Mouse (Mus musculus) layer of hippocampus, postnatal 14 days (tissue): ENCODE measurements around the gene Micall1. TPM values are rescaled to one million over a fixed set of nuclear protein-coding genes. Genes with fewer than 3 reads are reported as not detected.

Source experiments
- DNase-seq, 2 experiments: peaks; one replicate each; pipeline ENCODE4 v3.0.0; 2021 to 2022; ENCODE audit warnings: low spot score in 2 of 2, mixed read lengths in 1 of 2
- total RNA-seq, 2 experiments: library from RNA; stranded (reverse); gene quantifications; 2 replicates each; pipeline ENCODE4 v1.2.3; 2021

The Micall1 gene
- total RNA-seq, 2 experiments from 2014 or later: 36.5 to 39.3 TPM

GRCm38 (mm10) chr15:79128208-79128607 lies 19.5 kb downstream of the Micall1 start:
- DNase-seq: no peak

DNA sequence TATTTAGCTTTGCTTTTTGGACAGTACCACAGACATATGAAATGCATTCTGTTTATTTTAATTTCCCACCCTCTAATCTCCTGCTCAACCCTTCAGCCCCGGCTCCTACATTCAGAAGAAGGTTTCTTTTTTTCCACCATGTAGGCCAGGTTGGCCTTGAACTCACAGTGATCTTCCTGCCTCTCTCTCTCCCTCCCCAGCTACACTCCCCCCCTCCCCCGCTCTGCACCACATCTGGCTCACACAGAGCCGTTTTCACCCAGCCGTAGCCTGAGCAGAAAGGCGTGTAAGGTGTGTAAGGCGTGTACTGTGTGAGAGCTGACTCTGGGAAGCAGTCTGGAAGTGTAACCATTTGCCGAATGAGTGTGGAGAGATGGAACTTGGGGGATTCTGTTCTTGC lies 20.6 kb downstream of the Micall1 start:
- no peak for DNase-seq

- DNase-seq: no peak
Observed at GRCm38 (mm10) chr15:79130782-79131181, 22.1 kb downstream of the Micall1 start.

GRCm38 (mm10) chr15:79131442-79131841 lies 22.7 kb downstream of the Micall1 start:
- DNase-seq: peak in 1 of 2 experiments; percentile 52

DNA sequence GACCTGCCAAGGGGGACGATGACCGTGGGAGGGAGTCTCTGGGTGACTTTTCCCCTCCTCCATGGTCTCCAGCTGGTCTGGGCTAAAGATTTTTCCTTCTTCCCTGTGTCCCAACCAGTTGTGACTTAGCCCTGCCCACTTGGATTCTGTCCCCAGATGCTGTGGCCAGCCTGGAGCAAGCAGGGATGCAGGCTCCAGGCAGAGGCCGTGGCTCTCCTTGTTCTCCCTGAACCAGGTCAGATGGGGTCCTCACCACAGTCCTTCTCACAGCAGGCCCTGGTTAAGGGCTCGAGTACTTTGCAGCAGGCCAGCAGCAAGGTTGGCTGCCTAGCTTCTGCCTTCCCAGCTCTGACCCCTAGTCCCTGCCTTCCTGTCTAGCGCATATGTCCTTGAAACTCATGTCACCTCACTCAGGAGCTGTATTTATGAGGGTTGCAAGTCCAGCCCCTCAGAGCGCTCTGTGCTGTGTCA lies 24.5 kb downstream of the Micall1 start:
- DNase-seq: no peak

DNA sequence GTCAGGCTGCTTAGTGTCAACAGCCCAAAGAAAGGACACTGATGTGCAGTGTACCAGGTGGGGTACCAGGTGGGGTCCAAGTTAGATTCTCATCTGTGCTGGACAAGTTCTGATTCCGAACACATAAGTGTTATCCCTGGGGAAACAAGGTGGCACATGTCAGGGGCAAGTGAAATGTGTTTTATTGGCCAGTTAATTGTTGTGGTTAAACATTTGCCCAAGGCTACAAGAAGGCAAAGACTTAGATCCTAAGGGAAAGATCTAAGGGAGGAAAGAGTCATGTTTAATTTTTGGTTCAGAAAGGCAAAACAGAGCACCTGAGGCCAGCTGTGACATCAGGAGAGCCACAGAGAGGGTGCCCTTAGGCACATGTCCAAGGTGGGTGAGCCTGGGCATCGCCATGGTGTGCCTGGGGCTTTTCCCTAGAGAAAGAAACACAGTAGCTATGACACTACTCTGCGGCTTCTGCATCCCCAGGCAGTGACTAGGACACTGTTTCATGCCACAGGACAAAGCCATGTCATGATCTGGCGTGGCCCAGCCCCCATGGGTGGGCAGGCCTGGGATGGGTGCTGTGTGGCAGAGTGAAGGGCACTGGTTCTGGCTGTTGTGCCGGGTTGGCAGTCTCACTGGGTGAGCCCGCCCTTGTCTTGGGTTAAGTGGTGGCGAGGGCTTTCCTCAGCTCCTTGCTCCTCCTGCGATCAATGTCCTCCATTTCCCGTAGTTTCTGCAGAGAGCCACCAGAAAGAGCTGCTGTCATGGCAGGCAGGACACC lies 26.0 kb downstream of the Micall1 start:
- DNase-seq: no peak

GRCm38 (mm10) chr15:79135332-79135731 lies 26.6 kb downstream of the Micall1 start:
- DNase-seq: no peak

- no peak for DNase-seq
Observed at GRCm38 (mm10) chr15:79135783-79136575, 27.3 kb downstream of the Micall1 start.

- no peak for DNase-seq
Observed at GRCm38 (mm10) chr15:79139640-79140039, 30.9 kb downstream of the Micall1 start.

DNA sequence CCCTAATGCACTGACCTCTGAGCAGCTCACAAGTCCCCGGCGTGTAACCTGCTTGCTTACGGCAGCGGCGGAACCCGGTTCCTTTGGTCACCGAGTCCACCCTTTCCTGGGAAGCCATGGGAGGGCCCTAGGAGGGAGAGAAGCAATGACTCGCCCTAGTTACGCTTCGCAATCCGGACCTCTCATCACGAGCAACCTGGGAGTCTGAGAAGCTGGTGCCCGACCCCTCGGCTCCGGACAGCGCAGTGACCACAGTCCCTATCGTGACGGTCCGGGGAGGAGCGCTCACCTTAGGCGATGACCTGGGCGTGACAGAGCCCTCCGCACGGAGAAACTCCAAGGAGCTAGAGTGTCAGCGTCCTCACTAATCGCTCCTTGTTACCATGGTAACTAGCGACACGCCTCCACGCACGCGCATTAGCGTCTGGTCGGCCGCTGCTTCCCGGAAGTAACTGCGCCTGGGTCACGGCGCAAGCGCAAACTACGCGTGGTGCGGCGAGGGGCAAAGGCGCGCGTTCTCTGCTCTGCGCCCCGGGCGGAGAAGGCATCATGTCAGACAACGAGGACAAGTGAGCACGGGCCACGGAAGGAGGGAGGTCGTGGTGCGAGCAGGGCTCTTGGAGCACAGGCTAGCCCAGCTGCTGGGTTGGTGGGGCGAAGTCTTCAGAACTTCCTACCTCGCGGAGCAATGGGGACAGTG lies 32.3 kb downstream of the Micall1 start, which contains the start of the genes Polr2f and 1700088E04Rik:
Polr2f (plus strand) TSS at position 144 of the 700 bp plus-strand sequence.
1700088E04Rik (minus strand) TSS at position 388 of the 700 bp plus-strand sequence.
- peak; percentile 96 to 97 for DNase-seq

DNA sequence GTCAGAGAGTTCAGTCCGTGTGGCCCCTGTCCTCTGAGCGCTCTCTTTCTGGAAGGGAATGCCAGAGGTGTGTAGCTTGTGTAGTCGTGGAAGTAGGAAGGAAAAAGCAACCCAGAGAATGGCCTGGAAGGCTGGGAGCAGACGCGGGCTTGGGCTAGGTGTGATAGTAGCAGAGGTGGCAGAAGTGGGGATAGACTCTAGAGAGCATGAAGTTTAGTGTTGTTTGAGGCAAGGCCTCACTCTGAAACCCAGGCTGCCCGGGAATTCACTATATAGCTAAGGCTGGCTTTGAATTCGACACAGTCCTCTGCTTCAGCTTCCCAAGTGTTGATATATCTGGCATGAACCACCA lies 32.8 kb downstream of the Micall1 start:
- DNase-seq: no peak

- no peak for DNase-seq
Observed at GRCm38 (mm10) chr15:79143316-79143715, 34.6 kb downstream of the Micall1 start.

- DNase-seq: no peak
Observed at GRCm38 (mm10) chr15:79144021-79144420, 35.3 kb downstream of the Micall1 start.

- no peak for DNase-seq
Observed at GRCm38 (mm10) chr15:79145522-79145921, 36.8 kb downstream of the Micall1 start.

- DNase-seq: peak; percentile 76 to 83
Observed at GRCm38 (mm10) chr15:79148533-79148932, 39.8 kb downstream of the Micall1 start.

DNA sequence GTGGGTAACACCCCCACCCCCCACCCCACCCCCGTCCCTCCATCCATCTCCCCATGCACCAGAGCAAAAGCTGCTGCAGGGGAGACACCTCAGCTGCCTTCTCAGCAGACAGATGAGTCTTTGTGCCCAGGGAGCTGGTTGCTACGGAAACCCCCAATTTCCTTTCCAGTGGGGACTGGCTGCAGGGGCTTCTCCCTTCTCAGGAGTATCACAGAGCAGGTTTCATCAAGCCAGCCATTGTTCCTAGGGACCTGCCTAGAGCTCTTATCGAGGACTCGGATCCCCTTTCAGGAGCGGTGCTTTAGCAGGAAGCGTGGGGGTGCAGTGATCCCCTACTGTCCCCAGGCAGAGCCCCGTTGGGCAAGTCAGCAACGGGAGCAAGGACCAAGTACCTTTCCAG lies 43.2 kb downstream of the Micall1 start:
- DNase-seq: peak in 1 of 2 experiments; percentile 33

DNA sequence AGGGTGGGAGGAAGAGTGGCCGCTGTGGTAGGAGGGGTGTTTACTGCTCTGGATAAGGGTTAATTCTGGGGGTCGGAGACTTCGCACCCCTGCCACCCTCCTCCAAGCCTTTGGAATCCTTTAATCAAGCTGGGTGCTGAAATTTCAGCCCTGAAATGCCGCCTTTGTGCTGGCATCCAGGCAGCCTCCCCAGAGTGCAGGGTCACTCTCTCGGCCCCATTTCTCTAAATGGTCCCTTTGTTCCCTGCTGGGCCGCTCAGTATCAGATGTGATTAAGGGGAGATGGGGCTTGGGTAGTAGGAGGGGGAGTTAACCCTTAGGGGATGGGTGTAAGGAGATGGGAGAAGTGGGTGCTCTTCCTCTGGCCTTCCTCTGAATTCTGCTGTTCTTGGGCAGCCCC lies 44.0 kb downstream of the Micall1 start:
- DNase-seq: peak in 1 of 2 experiments; percentile 45

- no peak for DNase-seq
Observed at GRCm38 (mm10) chr15:79155572-79155971, 46.9 kb downstream of the Micall1 start.

DNA sequence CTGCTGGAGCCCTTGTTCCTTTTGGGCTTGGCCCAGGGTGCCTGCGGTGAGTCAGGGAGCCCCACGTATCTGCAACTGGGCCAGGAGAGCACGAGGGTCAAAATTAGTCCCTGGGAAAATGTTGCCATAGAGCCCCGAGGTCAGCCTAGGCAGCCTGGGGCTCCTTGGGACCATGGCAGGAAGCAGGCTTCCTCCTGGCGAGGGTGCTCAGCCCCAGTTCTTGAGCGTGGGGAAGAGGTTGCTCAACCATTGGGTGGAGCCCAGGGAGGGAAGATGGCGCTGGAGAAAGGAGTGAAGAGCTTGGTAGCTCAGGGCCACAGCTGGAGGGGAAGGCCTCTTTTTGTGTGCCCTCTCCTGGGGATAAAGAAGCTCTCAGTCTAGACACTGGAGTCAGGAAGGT lies 53.6 kb downstream of the Micall1 start:
- DNase-seq: no peak

GRCm38 (mm10) chr15:79162822-79163221 lies 54.1 kb downstream of the Micall1 start:
- DNase-seq: no peak

GRCm38 (mm10) chr15:79164251-79164650 lies 55.6 kb downstream of the Micall1 start:
- no peak for DNase-seq
